ENCODE assay signal across 33 mouse cellular contexts in genomic region chr3:14848587-14849254, GRCm38 (mm10). TPM values are rescaled to one million over a fixed set of nuclear protein-coding genes. Genes with fewer than 3 reads are reported as not detected.
"Had no signal": no experiment of that assay in that cellular context is flagged by ENCODE, and none has a peak within 500 bp of the region (broad histone marks: within the 10 kb centered on the region; RNA-seq: fewer than 3 reads in every experiment).

No protein-coding gene starts in this region.

- H3K9ac ChIP-seq: heart, embryonic 13.5 days; heart, embryonic 15.5 days; hindbrain, embryonic 13.5 days; hindbrain, embryonic 15.5 days; kidney, embryonic 15.5 days; limb, embryonic 13.5 days; limb, embryonic 15.5 days; liver, embryonic 13.5 days had no signal

- H3K36me3 ChIP-seq: heart, embryonic 13.5 days; heart, embryonic 15.5 days; hindbrain, embryonic 13.5 days; hindbrain, embryonic 15.5 days; kidney, embryonic 15.5 days; limb, embryonic 13.5 days; limb, embryonic 15.5 days; liver, embryonic 13.5 days had no signal

- H3K27ac ChIP-seq: heart, adult 2 months; heart, embryonic 13.5 days; heart, embryonic 15.5 days; hindbrain, embryonic 13.5 days; hindbrain, embryonic 15.5 days; hindbrain, postnatal 0 days; kidney, embryonic 15.5 days; kidney, postnatal 0 days; limb, embryonic 13.5 days; limb, embryonic 15.5 days; liver, embryonic 13.5 days had no signal

- H3K9me3 ChIP-seq: heart, embryonic 13.5 days; heart, embryonic 15.5 days; hindbrain, embryonic 13.5 days; hindbrain, embryonic 15.5 days; kidney, embryonic 15.5 days; limb, embryonic 13.5 days; limb, embryonic 15.5 days; liver, embryonic 13.5 days had no signal

- DNase-seq: gastrocnemius, postnatal 14 days; heart, adult 11 months; heart, adult 2 months; heart, postnatal 14 days; heart, postnatal 36 days; kidney, adult 11 months; kidney, adult 2 months; kidney, adult 9 months; kidney, postnatal 14 days; kidney, postnatal 36 days; layer of hippocampus, adult 9-11 months; layer of hippocampus, postnatal 36 days; left cerebral cortex, postnatal 4 days; liver, embryonic 13.5 days had no signal

- ATAC-seq: hindbrain, postnatal 0 days; intestine, embryonic 16.5 days had no signal

- H3K4me3 ChIP-seq: heart, adult 2 months; heart, embryonic 13.5 days; heart, embryonic 15.5 days; hindbrain, embryonic 13.5 days; hindbrain, embryonic 15.5 days; kidney, embryonic 15.5 days; limb, embryonic 13.5 days; limb, embryonic 15.5 days; liver, embryonic 13.5 days had no signal

- H3K4me1 ChIP-seq: heart, embryonic 13.5 days; heart, embryonic 15.5 days; hindbrain, embryonic 13.5 days; hindbrain, embryonic 15.5 days; kidney, embryonic 15.5 days; limb, embryonic 13.5 days; limb, embryonic 15.5 days; liver, embryonic 13.5 days had no signal

- H3K27me3 ChIP-seq: heart, embryonic 13.5 days; heart, embryonic 15.5 days; hindbrain, embryonic 13.5 days; hindbrain, embryonic 15.5 days; kidney, embryonic 15.5 days; limb, embryonic 13.5 days; limb, embryonic 15.5 days; liver, embryonic 13.5 days had no signal

- H3K4me2 ChIP-seq: heart, embryonic 11.5 days; heart, embryonic 13.5 days; heart, embryonic 15.5 days; hindbrain, embryonic 13.5 days; hindbrain, embryonic 15.5 days; kidney, embryonic 15.5 days; limb, embryonic 13.5 days; limb, embryonic 15.5 days; liver, embryonic 13.5 days had no signal

RNA-seq across cellular contexts. Expression of gene Car1, which starts 40.6 kb away (rescaled TPM):
- total RNA-seq: gastrocnemius, postnatal 14 days; heart, adult 2 months; heart, postnatal 14 days; heart, postnatal 36 days; hindbrain, postnatal 0 days; layer of hippocampus, adult 18-20 months; layer of hippocampus, adult 8-10 months; layer of hippocampus, postnatal 14 days; layer of hippocampus, postnatal 36 days; left cerebral cortex, adult 18-20 months; left cerebral cortex, postnatal 10 days; left cerebral cortex, postnatal 25 days; left cerebral cortex, postnatal 4 days had no signal
- polyA plus RNA-seq: hindbrain, embryonic 11.5 days; hindbrain, embryonic 13.5 days; hindbrain, embryonic 15.5 days; intestine, embryonic 14.5 days had no signal
